Mouse (Mus musculus) intestine, postnatal 0 days (tissue): Measurements from ENCODE around the gene H13. TPM values are rescaled to one million over a fixed set of nuclear protein-coding genes. Genes with fewer than 3 reads are reported as not detected.
A peak's percentile ranks its signal among the peaks of the same experiment; 100 is the strongest.

Experiments
- ATAC-seq: fragments of 200-750 bp; cut with Nextera tagmentation; 2 replicates; pipeline ENCODE4 v1.8.0; 2017; ENCODE audit warnings: mild to moderate bottlenecking, moderate TSS enrichment, moderate library complexity
- H3K27ac ChIP-seq: fragments of 300-500 bp; sonication (generic); 2 replicates; pipeline ENCODE4 v1.5.1; 2014; ENCODE audit warnings: mild to moderate bottlenecking, low read depth, low read length, moderate library complexity
- H3K27me3 ChIP-seq: fragments of 300-500 bp; sonication (generic); replicated peaks from 2 replicates; pipeline ENCODE4 v1.6.1; 2014; ENCODE audit warnings: low read length, mixed read lengths; ENCODE audit not compliant: control insufficient read depth, insufficient read depth
- H3K36me3 ChIP-seq: fragments of 300-500 bp; sonication (generic); 2 replicates; pipeline ENCODE4 v1.6.1; 2014; ENCODE audit warnings: mild to moderate bottlenecking, moderate library complexity; ENCODE audit not compliant: control insufficient read depth, insufficient read depth
- H3K4me1 ChIP-seq: fragments of 300-500 bp; sonication (generic); replicated peaks from 2 replicates; pipeline ENCODE4 v1.6.1; 2014; ENCODE audit warnings: antibody characterized with exemption, low read length, mixed read lengths; ENCODE audit not compliant: control insufficient read depth, insufficient read depth
- H3K4me2 ChIP-seq: fragments of 300-500 bp; sonication (generic); replicated peaks from 2 replicates; pipeline ENCODE4 v1.6.1; 2014; ENCODE audit warnings: low read depth, mild to moderate bottlenecking, moderate library complexity
- H3K4me3 ChIP-seq: fragments of 300-500 bp; sonication (generic); 2 replicates; pipeline ENCODE4 v1.5.1; 2014; ENCODE audit warnings: low read depth, low read length
- H3K9ac ChIP-seq: fragments of 300-500 bp; sonication (generic); 2 replicates; pipeline ENCODE4 v1.6.1; 2014; ENCODE audit warnings: mild to moderate bottlenecking, low read depth, low read length
- H3K9me3 ChIP-seq: fragments of 300-500 bp; sonication (generic); 2 replicates; pipeline ENCODE4 v1.6.1; 2016; ENCODE audit warnings: mixed run types; ENCODE audit not compliant: control insufficient read depth
- CTCF ChIP-seq: sonication (generic); IDR thresholded peaks from 2 replicates; pipeline ENCODE4 v1.5.1; 2016; ENCODE audit warnings: low read depth, mild to moderate bottlenecking, control low read depth, antibody characterized with exemption, moderate library complexity
- WGBS: fragments of 180-500 bp; shearing (Covaris S2); extraction: QIAGEN DNeasy Blood & Tissue Kit; methylation state at CpG from one replicate; pipeline ENCODE4 v1.1.7; 2014; 5-methylcytosine and 5-hydroxymethylcytosine counted together
- polyA plus RNA-seq: library from polyadenylated mRNA; unstranded; fragments of >200 nt; fragmentation: Nextera tagmentation; extraction: Ambion mirVana; gene quantifications from 2 replicates; pipeline ENCODE4 v1.2.1, GENCODE M21; 2015

The H13 gene
- polyA plus RNA-seq, 1 experiment from 2014 or later, result 111 TPM

GRCm38 (mm10) chr2:152709066-152709465 is 39.8 kb downstream of the H13 start:
- WGBS, result 85% methylated on average over 5 of the region's 5 CpGs

GRCm38 (mm10) chr2:152716241-152716772 is 47.0 kb downstream of the H13 start:
- WGBS, result 36% methylated on average over 6 of the region's 6 CpGs
- H3K36me3 ChIP-seq, result no peaks in the 10 kb centered on the region
- H3K4me2 ChIP-seq, result no peak overlapping the region
- H3K4me1 ChIP-seq, result no peaks in the 10 kb centered on the region
- no peak overlapping the region for H3K27ac ChIP-seq
- no peak for TF ChIP-seq CTCF
- H3K4me3 ChIP-seq, result no peak overlapping the region
- H3K9me3 ChIP-seq, result no peaks in the 10 kb centered on the region
- H3K9ac ChIP-seq, result no peak overlapping the region
- H3K27me3 ChIP-seq, result no peaks in the 10 kb centered on the region
- peak; percentile 31; the same call in 1 of the 2 replicates for ATAC-seq

More at GRCm38 (mm10) chr2:152709066-152709465, 39.8 kb downstream of the H13 start:
- peaks cover 21% of the 10 kb centered on the region for H3K36me3 ChIP-seq
- TF ChIP-seq CTCF, result no peak
- H3K4me2 ChIP-seq, result no peak overlapping the region
- no peak overlapping the region for H3K27ac ChIP-seq
- H3K27me3 ChIP-seq, result no peaks in the 10 kb centered on the region
- H3K9ac ChIP-seq, result no peak overlapping the region
- ATAC-seq, result no peak
- no peaks in the 10 kb centered on the region for H3K9me3 ChIP-seq
- no peak overlapping the region for H3K4me3 ChIP-seq
- peaks cover 5% of the 10 kb centered on the region; the same call in 1 of the 2 replicates for H3K4me1 ChIP-seq

DNA sequence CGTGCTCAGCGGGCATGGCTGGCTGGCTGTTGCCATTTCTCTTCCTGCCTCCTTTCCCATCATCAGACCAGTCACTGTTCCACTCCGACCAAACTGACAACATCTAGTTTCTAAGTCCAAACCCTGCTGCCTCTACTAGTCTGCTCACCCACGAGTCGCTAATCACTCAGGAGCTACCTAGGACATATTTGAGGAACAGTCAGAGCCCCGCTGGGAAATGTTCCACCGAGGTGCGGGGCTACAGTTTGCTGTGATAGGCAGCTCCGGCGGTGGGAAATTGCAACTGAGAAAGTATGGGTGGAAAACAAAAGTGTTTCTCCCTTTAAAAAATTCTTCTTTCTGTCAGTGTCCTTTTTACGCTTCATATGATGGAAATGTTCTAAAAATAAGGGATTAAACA is 48.4 kb downstream of the H13 start:
- no peak for TF ChIP-seq CTCF
- Histone ChIP-seq H3K4me2 (no peak overlapping the region), H3K4me3 (no peak overlapping the region), H3K27me3 (no peaks in the 10 kb centered on the region), H3K27ac (no peak overlapping the region), H3K9ac (no peak overlapping the region), H3K9me3 (no peaks in the 10 kb centered on the region), H3K36me3 (no peaks in the 10 kb centered on the region), H3K4me1 (no peaks in the 10 kb centered on the region)
- no peak for ATAC-seq
- 73% methylated on average over 11 of the region's 11 CpGs for WGBS

GRCm38 (mm10) chr2:152718076-152718475 is 48.8 kb downstream of the H13 start:
- H3K27ac ChIP-seq, result no peak overlapping the region
- no peak overlapping the region for H3K4me2 ChIP-seq
- no peak for ATAC-seq
- H3K27me3 ChIP-seq, result no peaks in the 10 kb centered on the region
- WGBS, result 62% methylated on average over 6 of the region's 6 CpGs
- H3K4me1 ChIP-seq, result no peaks in the 10 kb centered on the region
- TF ChIP-seq CTCF, result no peak
- no peaks in the 10 kb centered on the region for H3K36me3 ChIP-seq
- no peak overlapping the region for H3K9ac ChIP-seq
- no peak overlapping the region for H3K4me3 ChIP-seq
- H3K9me3 ChIP-seq, result no peaks in the 10 kb centered on the region

- 6% methylated on average over 37 of the region's 37 CpGs for WGBS
- no peaks in the 10 kb centered on the region for H3K36me3 ChIP-seq
- H3K4me1 ChIP-seq, result peaks cover 13% of the 10 kb centered on the region; the same call in 1 of the 2 replicates
- H3K9ac ChIP-seq, result peak overlapping the region; percentile 42
- peak overlapping the region; percentile 28 for H3K4me3 ChIP-seq
- peak overlapping the region; percentile 65 for H3K4me2 ChIP-seq
- H3K27ac ChIP-seq, result no peak overlapping the region
- TF ChIP-seq CTCF, result no peak
- H3K9me3 ChIP-seq, result no peaks in the 10 kb centered on the region
- ATAC-seq, result peak; percentile 28; the same call in 1 of the 2 replicates
- no peaks in the 10 kb centered on the region for H3K27me3 ChIP-seq
These were observed 54.5 kb downstream of the H13 start for GRCm38 (mm10) chr2:152723651-152724331.

- no peak for ATAC-seq
- Histone ChIP-seq H3K27ac (no peak overlapping the region), H3K4me2 (peak overlapping the region; percentile 65), H3K27me3 (no peaks in the 10 kb centered on the region), H3K36me3 (no peaks in the 10 kb centered on the region), H3K9ac (no peak overlapping the region), H3K4me3 (peak overlapping the region; percentile 28), H3K4me1 (peaks cover 19% of the 10 kb centered on the region), H3K9me3 (no peaks in the 10 kb centered on the region)
- 60% methylated on average over 3 of the region's 3 CpGs for WGBS
- TF ChIP-seq CTCF, result no peak
These were observed 55.1 kb downstream of the H13 start for GRCm38 (mm10) chr2:152724332-152724723.
